Mouse (Mus musculus): Measurements from ENCODE around the gene Catsperz. TPM values are rescaled to one million over a fixed set of nuclear protein-coding genes. Genes with fewer than 3 reads are reported as not detected.
"Not testable (repeated sequence)": the region's sequence is repeated elsewhere in the genome, so short reads cannot be mapped to it uniquely, and the experiment has no call there.

Gene Catsperz
- polyA plus RNA-seq, 1 experiment from 2014 or later: 1.9 TPM

GRCm38 (mm10) chr19:6915276-6915675 is 9.9 kb downstream of the Catsperz start:
- 32% methylated on average over 4 of the region's 4 CpGs for WGBS (ENCODE audit: insufficient replicate concordance)

GRCm38 (mm10) chr19:6914540-6914939 is 10.6 kb downstream of the Catsperz start:
- ATAC-seq (replicated peaks; ENCODE audit: insufficient number of reproducible peaks, low FRiP score, low TSS enrichment): no peak
- Histone ChIP-seq H3K9ac (ENCODE audit: low read depth, low read length) (no peak overlapping the region), H3K27me3 (ENCODE audit: control insufficient read depth, insufficient read depth, low read length) (no peaks in the 10 kb centered on the region), H3K36me3 (ENCODE audit: control insufficient read depth, insufficient read depth, low read length) (peaks cover 27% of the 10 kb centered on the region), H3K4me1 (ENCODE audit: control insufficient read depth, insufficient read depth, low read length) (peaks cover 19% of the 10 kb centered on the region), H3K27ac (ENCODE audit: low read depth, low read length) (no peak overlapping the region), H3K9me3 (replicated peaks; ENCODE audit: control insufficient read depth, low read length) (no peaks in the 10 kb centered on the region), H3K4me3 (ENCODE audit: low read depth, low read length) (no peak overlapping the region), H3K4me2 (no peak overlapping the region)
- 81% methylated on average over 9 of the region's 9 CpGs for WGBS (ENCODE audit: insufficient replicate concordance)

More at GRCm38 (mm10) chr19:6915276-6915675, 9.9 kb downstream of the Catsperz start:
- no peaks in the 10 kb centered on the region for H3K27me3 ChIP-seq (ENCODE audit: control insufficient read depth, insufficient read depth, low read length)
- H3K27ac ChIP-seq (ENCODE audit: low read depth, low read length): 0 out of 2 replicates have a peak overlapping the region, but pooled peaks have one; percentile 17
- peaks cover 25% of the 10 kb centered on the region for H3K4me1 ChIP-seq (ENCODE audit: control insufficient read depth, insufficient read depth, low read length)
- no peak for ATAC-seq (replicated peaks; ENCODE audit: insufficient number of reproducible peaks, low FRiP score, low TSS enrichment)
- no peak overlapping the region for H3K4me3 ChIP-seq (ENCODE audit: low read depth, low read length)
- no peak overlapping the region for H3K9ac ChIP-seq (ENCODE audit: low read depth, low read length)
- no peaks in the 10 kb centered on the region for H3K9me3 ChIP-seq (replicated peaks; ENCODE audit: control insufficient read depth, low read length)
- H3K36me3 ChIP-seq (ENCODE audit: control insufficient read depth, insufficient read depth, low read length): peaks cover 27% of the 10 kb centered on the region
- H3K4me2 ChIP-seq: no peak overlapping the region

DNA sequence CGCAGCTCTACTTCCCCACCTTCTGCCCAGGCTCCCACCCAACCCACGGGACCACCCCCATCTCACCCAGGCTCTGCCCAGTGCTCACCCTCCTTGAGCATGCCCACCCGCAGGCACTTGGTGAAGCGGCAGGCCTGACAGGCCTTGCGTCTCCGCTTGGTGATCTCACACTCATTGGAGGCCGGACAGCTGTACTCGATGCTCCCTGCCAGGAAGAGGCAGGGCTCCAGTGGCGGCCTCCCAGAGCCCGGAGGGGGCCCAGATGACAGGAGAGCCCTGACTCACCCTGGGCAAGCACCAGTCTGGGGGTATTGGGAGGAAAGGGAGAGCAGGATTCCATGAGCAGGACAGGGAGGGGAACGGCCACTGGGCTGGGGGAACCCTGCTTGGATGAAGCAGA is 11.2 kb downstream of the Catsperz start:
- no peak overlapping the region for H3K4me3 ChIP-seq (ENCODE audit: low read depth, low read length)
- WGBS (ENCODE audit: insufficient replicate concordance): 78% methylated on average over 11 of the region's 11 CpGs
- H3K4me1 ChIP-seq (ENCODE audit: control insufficient read depth, insufficient read depth, low read length): peaks cover 19% of the 10 kb centered on the region
- peaks cover 27% of the 10 kb centered on the region for H3K36me3 ChIP-seq (ENCODE audit: control insufficient read depth, insufficient read depth, low read length)
- no peaks in the 10 kb centered on the region for H3K27me3 ChIP-seq (ENCODE audit: control insufficient read depth, insufficient read depth, low read length)
- no peak overlapping the region for H3K9ac ChIP-seq (ENCODE audit: low read depth, low read length)
- H3K4me2 ChIP-seq: no peak overlapping the region
- no peak overlapping the region for H3K27ac ChIP-seq (ENCODE audit: low read depth, low read length)
- ATAC-seq (replicated peaks; ENCODE audit: insufficient number of reproducible peaks, low FRiP score, low TSS enrichment): no peak
- H3K9me3 ChIP-seq (replicated peaks; ENCODE audit: control insufficient read depth, low read length): no peaks in the 10 kb centered on the region

DNA sequence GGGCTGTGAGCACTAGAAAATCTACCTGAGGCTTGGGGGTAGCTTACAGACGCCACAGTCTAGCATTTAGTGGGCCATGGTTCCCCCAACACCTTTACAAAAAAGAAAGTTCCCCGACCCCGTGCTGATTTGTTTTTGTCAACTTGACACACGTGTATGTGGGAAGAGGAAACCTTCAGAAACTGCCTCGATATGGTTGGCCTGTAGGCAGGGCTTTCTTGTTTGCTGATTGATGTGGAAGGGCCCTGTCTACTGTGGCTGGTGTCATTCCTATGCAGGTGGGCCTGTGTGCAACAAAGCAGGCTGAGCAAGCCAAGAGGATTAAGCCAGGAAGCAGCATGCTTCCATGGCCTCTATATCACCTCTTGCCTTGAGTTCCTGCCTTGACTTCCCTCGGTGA is 12.1 kb downstream of the Catsperz start:
- no peak overlapping the region for H3K4me3 ChIP-seq (ENCODE audit: low read depth, low read length)
- no peaks in the 10 kb centered on the region for H3K27me3 ChIP-seq (ENCODE audit: control insufficient read depth, insufficient read depth, low read length)
- H3K9ac ChIP-seq (ENCODE audit: low read depth, low read length): no peak overlapping the region
- WGBS (ENCODE audit: insufficient replicate concordance): 79% methylated on average over 6 of the region's 6 CpGs
- no peak overlapping the region for H3K27ac ChIP-seq (ENCODE audit: low read depth, low read length)
- H3K9me3 ChIP-seq (replicated peaks; ENCODE audit: control insufficient read depth, low read length): no peaks in the 10 kb centered on the region
- H3K4me1 ChIP-seq (ENCODE audit: control insufficient read depth, insufficient read depth, low read length): peaks cover 26% of the 10 kb centered on the region
- ATAC-seq (replicated peaks; ENCODE audit: insufficient number of reproducible peaks, low FRiP score, low TSS enrichment): no peak
- no peak overlapping the region for H3K4me2 ChIP-seq
- H3K36me3 ChIP-seq (ENCODE audit: control insufficient read depth, insufficient read depth, low read length): peaks cover 27% of the 10 kb centered on the region

DNA sequence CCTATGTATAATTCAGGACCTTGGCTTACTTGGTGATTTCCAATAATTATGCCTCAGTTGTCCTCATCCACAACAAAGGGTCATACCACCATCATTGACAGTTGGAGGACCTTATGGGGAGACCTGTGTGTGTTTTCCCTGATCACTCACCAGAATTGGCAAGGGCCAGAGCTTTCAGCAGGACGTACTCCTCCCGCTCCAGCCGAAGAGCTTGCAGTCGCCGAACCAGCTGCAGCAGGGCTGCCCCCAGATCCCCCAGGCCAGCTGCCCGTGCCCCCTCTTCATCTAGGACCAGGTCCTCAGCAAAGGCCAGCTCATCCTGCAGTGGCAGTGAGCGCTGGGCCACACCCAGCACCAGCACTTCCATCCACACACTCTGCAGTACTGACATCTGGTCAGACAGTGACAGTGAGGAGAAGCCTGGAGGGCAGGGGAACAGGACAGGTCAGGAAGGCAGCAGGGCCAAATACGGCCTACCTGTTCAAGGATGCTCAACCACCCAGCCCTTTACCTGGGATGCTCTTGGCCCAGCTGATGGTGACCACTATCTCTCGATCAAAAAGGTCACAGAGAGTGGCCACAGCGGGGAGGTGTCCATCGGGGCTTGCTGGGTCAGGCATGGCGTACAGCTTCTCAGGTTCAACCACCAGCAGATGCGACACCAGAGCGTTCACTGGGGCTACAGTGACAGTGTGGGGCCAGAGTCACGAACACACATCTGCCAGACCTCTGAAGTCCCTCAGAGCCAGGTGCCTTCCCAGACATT is 12.8 kb downstream of the Catsperz start:
- Histone ChIP-seq H3K4me3 (ENCODE audit: low read depth, low read length) (no peak overlapping the region), H3K4me1 (ENCODE audit: control insufficient read depth, insufficient read depth, low read length) (peaks cover 28% of the 10 kb centered on the region), H3K4me2 (no peak overlapping the region), H3K9ac (ENCODE audit: low read depth, low read length) (no peak overlapping the region), H3K27me3 (ENCODE audit: control insufficient read depth, insufficient read depth, low read length) (no peaks in the 10 kb centered on the region), H3K36me3 (ENCODE audit: control insufficient read depth, insufficient read depth, low read length) (peaks cover 27% of the 10 kb centered on the region), H3K9me3 (replicated peaks; ENCODE audit: control insufficient read depth, low read length) (no peaks in the 10 kb centered on the region), H3K27ac (ENCODE audit: low read depth, low read length) (no peak overlapping the region)
- WGBS (ENCODE audit: insufficient replicate concordance): 90% methylated on average over 15 of the region's 15 CpGs
- no peak for ATAC-seq (replicated peaks; ENCODE audit: insufficient number of reproducible peaks, low FRiP score, low TSS enrichment)

DNA sequence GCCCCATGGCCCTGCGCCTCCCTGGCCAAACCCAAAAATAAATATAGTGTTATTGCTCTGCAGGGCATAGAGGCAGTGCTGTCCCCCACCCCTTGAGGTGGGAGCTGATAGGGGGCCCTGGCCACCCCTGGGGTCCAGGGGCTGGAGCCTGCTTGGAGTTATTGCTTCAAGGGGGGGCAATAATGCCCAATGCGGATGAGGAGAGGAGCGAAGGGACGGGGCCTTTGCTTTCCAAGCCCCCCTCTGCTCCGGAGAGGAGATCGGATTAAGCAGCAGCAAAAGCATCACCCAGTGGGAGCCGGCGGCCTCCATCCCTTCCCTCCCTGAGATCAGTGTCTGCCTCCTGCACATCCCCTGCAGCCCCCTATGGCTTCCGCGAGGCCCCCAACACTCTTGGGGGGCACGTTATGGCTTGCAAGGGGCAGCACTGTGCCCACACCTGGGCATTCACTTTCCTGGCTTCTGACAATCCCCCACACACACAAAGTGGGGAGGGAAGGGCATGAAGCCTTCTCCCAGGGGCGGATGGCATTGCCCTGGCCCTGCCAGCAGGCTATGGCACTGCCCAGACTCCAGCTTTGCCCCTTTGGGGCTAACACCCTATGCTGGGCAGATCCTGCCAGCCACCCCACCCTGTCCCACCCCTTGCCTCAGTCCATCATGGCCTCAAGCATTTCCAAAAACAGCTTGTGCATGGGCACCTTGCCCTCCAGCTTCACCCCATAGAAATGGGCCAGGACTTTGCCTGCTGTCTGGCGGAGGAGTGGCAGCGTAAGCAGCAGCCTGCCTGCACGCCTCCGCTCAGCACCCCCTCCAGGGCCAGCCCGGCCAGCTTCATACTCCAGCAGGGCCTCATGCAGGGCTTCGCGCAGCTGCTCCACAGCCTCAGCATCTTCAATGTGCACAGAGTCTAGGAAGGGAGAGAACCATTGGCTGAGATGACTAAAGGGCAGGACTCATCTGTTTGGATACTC is 13.8 kb downstream of the Catsperz start:
- Histone ChIP-seq H3K4me1 (ENCODE audit: control insufficient read depth, insufficient read depth, low read length) (peaks cover 27% of the 10 kb centered on the region), H3K36me3 (ENCODE audit: control insufficient read depth, insufficient read depth, low read length) (peaks cover 33% of the 10 kb centered on the region), H3K9me3 (replicated peaks; ENCODE audit: control insufficient read depth, low read length) (no peaks in the 10 kb centered on the region), H3K9ac (ENCODE audit: low read depth, low read length) (peak overlapping the region; percentile 59; the same call in 1 of the 2 replicates), H3K27ac (ENCODE audit: low read depth, low read length) (no peak overlapping the region), H3K27me3 (ENCODE audit: control insufficient read depth, insufficient read depth, low read length) (no peaks in the 10 kb centered on the region), H3K4me3 (ENCODE audit: low read depth, low read length) (peak overlapping the region; percentile 72), H3K4me2 (peak overlapping the region; percentile 93)
- no peak for ATAC-seq (replicated peaks; ENCODE audit: insufficient number of reproducible peaks, low FRiP score, low TSS enrichment)
- whole genome bisulfite sequencing (ENCODE audit: insufficient replicate concordance): 82% methylated on average over 19 of the region's 19 CpGs

DNA sequence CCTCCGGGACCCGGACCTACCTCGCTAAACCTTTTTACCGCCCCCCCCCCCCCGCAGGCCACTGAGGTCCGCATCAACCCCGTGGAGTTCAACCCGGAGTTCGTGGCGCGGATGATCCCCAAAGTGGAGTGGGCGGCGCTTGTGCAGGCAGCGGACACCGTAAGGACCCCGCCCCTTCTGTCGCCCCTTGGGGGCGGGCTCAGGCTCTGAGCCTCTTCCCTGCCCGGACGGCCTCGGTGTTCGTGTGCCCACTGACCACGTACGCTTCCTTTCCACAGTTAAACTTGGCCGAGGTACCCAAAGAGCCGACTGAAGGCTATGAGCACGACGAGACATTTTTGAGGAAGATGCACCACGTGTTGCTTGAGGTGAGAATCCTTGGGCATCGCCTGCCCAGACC is 14.9 kb downstream of the Catsperz start:
- not testable (repeated sequence) for H3K9me3 ChIP-seq (replicated peaks; ENCODE audit: control insufficient read depth, low read length); H3K27me3 ChIP-seq (ENCODE audit: control insufficient read depth, insufficient read depth, low read length)
- under 1% methylated on average over 29 of the region's 30 CpGs for WGBS (ENCODE audit: insufficient replicate concordance)

GRCm38 (mm10) chr19:6909507-6910289 is 15.5 kb downstream of the Catsperz start, which contains the start of the genes Trmt112 and Prdx5:
Gene Trmt112 (plus strand): TSS chr19:6909698.
Gene Prdx5 (minus strand): TSS chr19:6910106.
- peak within 1 kb of the TSS; percentile 99 for H3K27ac ChIP-seq (ENCODE audit: low read depth, low read length)
- H3K27me3 ChIP-seq (ENCODE audit: control insufficient read depth, insufficient read depth, low read length): no peaks in the 10 kb centered on the region
- peaks cover 37% of the 10 kb centered on the region for H3K36me3 ChIP-seq (ENCODE audit: control insufficient read depth, insufficient read depth, low read length)
- peak within 1 kb of the TSS; percentile 84 for H3K9ac ChIP-seq (ENCODE audit: low read depth, low read length)
- H3K9me3 ChIP-seq (replicated peaks; ENCODE audit: control insufficient read depth, low read length): no peaks in the 10 kb centered on the region
- peak; percentile 84 for ATAC-seq (replicated peaks; ENCODE audit: insufficient number of reproducible peaks, low FRiP score, low TSS enrichment)
- peaks cover 16% of the 10 kb centered on the region for H3K4me1 ChIP-seq (ENCODE audit: control insufficient read depth, insufficient read depth, low read length)
- H3K4me2 ChIP-seq: peak within 1 kb of the TSS; percentile 93
- H3K4me3 ChIP-seq (ENCODE audit: low read depth, low read length): peak within 1 kb of the TSS; percentile 72
- WGBS (ENCODE audit: insufficient replicate concordance): under 1% methylated on average over 65 of the region's 65 CpGs

More for the DNA sequence above, 14.9 kb downstream of the Catsperz start:
- ATAC-seq (replicated peaks; ENCODE audit: insufficient number of reproducible peaks, low FRiP score, low TSS enrichment): peak; percentile 24
- Histone ChIP-seq H3K36me3 (ENCODE audit: control insufficient read depth, insufficient read depth, low read length) (peaks cover 37% of the 10 kb centered on the region), H3K4me1 (ENCODE audit: control insufficient read depth, insufficient read depth, low read length) (peaks cover 19% of the 10 kb centered on the region), H3K4me2 (peak overlapping the region; percentile 93), H3K9ac (ENCODE audit: low read depth, low read length) (peak overlapping the region; percentile 84), H3K4me3 (ENCODE audit: low read depth, low read length) (peak overlapping the region; percentile 72), H3K27ac (ENCODE audit: low read depth, low read length) (peak overlapping the region; percentile 99)
